Mouse (Mus musculus): ENCODE measurements around the gene Sf3b4.

GRCm38 (mm10) chr3:96155501-96155900 lies 16.6 kb upstream of the Sf3b4 start:
- TF ChIP-seq CTCF (IDR thresholded peaks at IDR 0.05) = no peak
- TF ChIP-seq EP300 (IDR thresholded peaks at IDR 0.05) = no peak
